In the genomic region with DNA sequence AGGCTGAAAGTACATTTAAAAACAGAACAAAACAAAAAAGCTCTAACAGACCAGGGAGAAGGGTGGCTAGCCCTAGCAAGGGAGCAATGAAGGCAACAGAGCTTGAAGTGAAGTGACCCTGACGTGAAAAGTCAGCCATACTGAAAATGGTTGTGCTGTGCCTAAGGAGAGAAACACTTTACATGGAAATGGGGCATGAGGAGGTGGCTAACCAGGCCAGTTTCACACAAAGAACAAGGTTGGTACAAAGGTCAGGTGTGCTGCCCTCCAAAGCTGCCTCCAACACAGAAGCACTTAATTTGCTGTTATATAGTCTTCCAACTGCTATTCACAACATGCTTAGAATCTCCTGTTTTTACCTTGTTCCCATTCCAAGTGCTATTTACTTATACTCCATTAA, we compare ENCODE assay signal across 20 mouse cellular contexts.
DNase-seq lines count a peak whose midpoint lies in the region; ATAC-seq and TF ChIP-seq lines count a peak whose summit lies in the region.
"Had no signal": no experiment of that assay in that cellular context is flagged by ENCODE, and none has a peak within 500 bp of the region (broad histone marks: within the 10 kb centered on the region; RNA-seq: fewer than 3 reads in every experiment).

No protein-coding gene starts in this region.

- TF ChIP-seq CTCF in lung, postnatal 0 days (IDR thresholded peaks at IDR 0.05), result no peak

- H3K36me3 ChIP-seq in midbrain, embryonic 12.5 days, result no peaks in the 10 kb centered on the region
- H3K36me3 ChIP-seq in midbrain, embryonic 16.5 days (ENCODE audit: control insufficient read depth, insufficient read depth, low read length), result no peaks in the 10 kb centered on the region
- no peaks in the 10 kb centered on the region for H3K36me3 ChIP-seq in kidney, embryonic 14.5 days (ENCODE audit: control insufficient read depth, insufficient read depth, low read length)
- H3K36me3 ChIP-seq in lung, postnatal 0 days (ENCODE audit: insufficient read depth, low read length), result no peaks in the 10 kb centered on the region
- H3K36me3 ChIP-seq: embryonic facial prominence, embryonic 13.5 days; heart, embryonic 12.5 days; hindbrain, embryonic 10.5 days had no signal

- DNase-seq in kidney, postnatal 14 days, result peak; percentile 44
- DNase-seq in lung, postnatal 0 days (ENCODE audit: low spot score), result no peak
- DNase-seq in left cerebral cortex, postnatal 4 days, result no peak
- no peak for DNase-seq in gastrocnemius, postnatal 4 days (ENCODE audit: low spot score in 2 of 2)
- DNase-seq: adrenal gland, postnatal 14 days; cerebellum, adult 11-12 months; cerebellum, adult 9-10 months; cerebellum, postnatal 25 days; forebrain, postnatal 0 days; gastrocnemius, postnatal 14 days had no signal

- no peak for ATAC-seq in midbrain, embryonic 12.5 days (ENCODE audit: low FRiP score, low read depth)
- no peak for ATAC-seq in midbrain, embryonic 16.5 days
- peak; percentile 37; the same call in 1 of the 2 replicates for ATAC-seq in kidney, embryonic 14.5 days (ENCODE audit: low FRiP score, low TSS enrichment)
- ATAC-seq in lung, postnatal 0 days, result no peak
- ATAC-seq: activated CD4-positive, CD25-positive, alpha-beta regulatory T cell, adult 4 months; forebrain, embryonic 13.5 days; forebrain, postnatal 0 days; Patski had no signal

- H3K27ac ChIP-seq in midbrain, embryonic 12.5 days (replicated peaks), result 0 out of 2 replicates have a peak overlapping the region, but pooled peaks have one; percentile 3
- no peak overlapping the region for H3K27ac ChIP-seq in midbrain, embryonic 16.5 days (ENCODE audit: low read length)
- no peak overlapping the region for H3K27ac ChIP-seq in kidney, embryonic 14.5 days (ENCODE audit: low read depth, low read length)
- no peak overlapping the region for H3K27ac ChIP-seq in lung, postnatal 0 days (ENCODE audit: low read length)
- H3K27ac ChIP-seq: embryonic facial prominence, embryonic 13.5 days; forebrain, embryonic 13.5 days; hindbrain, embryonic 10.5 days had no signal

- no peaks in the 10 kb centered on the region for H3K9me3 ChIP-seq in midbrain, embryonic 12.5 days
- H3K9me3 ChIP-seq in midbrain, embryonic 16.5 days (replicated peaks; ENCODE audit: control insufficient read depth, low read length, poor library complexity, severe bottlenecking), result no peaks in the 10 kb centered on the region
- no peaks in the 10 kb centered on the region for H3K9me3 ChIP-seq in kidney, embryonic 14.5 days (ENCODE audit: control insufficient read depth, low read length)
- H3K9me3 ChIP-seq in lung, postnatal 0 days (ENCODE audit: low read length), result no peaks in the 10 kb centered on the region
- H3K9me3 ChIP-seq: embryonic facial prominence, embryonic 13.5 days; forebrain, embryonic 13.5 days; heart, embryonic 12.5 days; hindbrain, embryonic 10.5 days had no signal

- WGBS in midbrain, embryonic 12.5 days, result 46% methylated on average over 1 of the region's 1 CpGs
- 61% methylated on average over 1 of the region's 1 CpGs for WGBS in midbrain, embryonic 16.5 days
- WGBS in kidney, embryonic 14.5 days, result 54% methylated on average over 1 of the region's 1 CpGs
- 92% methylated on average over 1 of the region's 1 CpGs for WGBS in lung, postnatal 0 days

- H3K4me2 ChIP-seq in midbrain, embryonic 12.5 days (replicated peaks), result no peak overlapping the region
- no peak overlapping the region for H3K4me2 ChIP-seq in midbrain, embryonic 16.5 days (ENCODE audit: low read length)
- no peak overlapping the region for H3K4me2 ChIP-seq in kidney, embryonic 14.5 days (replicated peaks; ENCODE audit: low read depth, low read length)
- H3K4me2 ChIP-seq in lung, postnatal 0 days (replicated peaks; ENCODE audit: low read depth, low read length), result no peak overlapping the region
- H3K4me2 ChIP-seq: embryonic facial prominence, embryonic 13.5 days; forebrain, embryonic 13.5 days; heart, embryonic 12.5 days had no signal

- H3K27me3 ChIP-seq in midbrain, embryonic 12.5 days, result no peaks in the 10 kb centered on the region
- H3K27me3 ChIP-seq in midbrain, embryonic 16.5 days (ENCODE audit: control insufficient read depth, insufficient read depth, low read depth, low read length), result no peaks in the 10 kb centered on the region
- H3K27me3 ChIP-seq in kidney, embryonic 14.5 days (ENCODE audit: control insufficient read depth, insufficient read depth, low read length), result no peaks in the 10 kb centered on the region
- H3K27me3 ChIP-seq in lung, postnatal 0 days (replicated peaks; ENCODE audit: insufficient read depth, low read length), result no peaks in the 10 kb centered on the region
- H3K27me3 ChIP-seq: CH12.LX; embryonic facial prominence, embryonic 13.5 days; forebrain, embryonic 13.5 days; heart, embryonic 12.5 days; Patski had no signal

- no peak overlapping the region for H3K4me3 ChIP-seq in midbrain, embryonic 12.5 days
- H3K4me3 ChIP-seq in midbrain, embryonic 16.5 days (ENCODE audit: low read depth, low read length), result no peak overlapping the region
- no peak overlapping the region for H3K4me3 ChIP-seq in kidney, embryonic 14.5 days (ENCODE audit: low read length)
- no peak overlapping the region for H3K4me3 ChIP-seq in lung, postnatal 0 days (ENCODE audit: low read depth, low read length)
- H3K4me3 ChIP-seq: embryonic facial prominence, embryonic 13.5 days; forebrain, embryonic 13.5 days; heart, embryonic 12.5 days; hindbrain, embryonic 10.5 days had no signal

- no peak overlapping the region for H3K9ac ChIP-seq in midbrain, embryonic 12.5 days (replicated peaks)
- no peak overlapping the region for H3K9ac ChIP-seq in midbrain, embryonic 16.5 days (ENCODE audit: low read depth, low read length)
- H3K9ac ChIP-seq in kidney, embryonic 14.5 days (ENCODE audit: low read depth, low read length), result no peak overlapping the region
- no peak overlapping the region for H3K9ac ChIP-seq in lung, postnatal 0 days (replicated peaks; ENCODE audit: low read depth)
- H3K9ac ChIP-seq: embryonic facial prominence, embryonic 13.5 days; forebrain, embryonic 13.5 days; forebrain, postnatal 0 days; heart, embryonic 12.5 days had no signal

- no peak for TF ChIP-seq EP300 in lung, postnatal 0 days (IDR thresholded peaks at IDR 0.05)

- H3K4me1 ChIP-seq in midbrain, embryonic 12.5 days, result peaks cover 6% of the 10 kb centered on the region; the same call in 1 of the 2 replicates
- H3K4me1 ChIP-seq in midbrain, embryonic 16.5 days (ENCODE audit: control insufficient read depth, insufficient read depth, low read length), result 0 out of 2 replicates have a peak, but pooled peaks cover 2% of the 10 kb centered on the region
- H3K4me1 ChIP-seq in kidney, embryonic 14.5 days (ENCODE audit: control insufficient read depth, insufficient read depth, low read length), result peaks cover 11% of the 10 kb centered on the region; the same call in 1 of the 2 replicates
- H3K4me1 ChIP-seq in lung, postnatal 0 days (ENCODE audit: insufficient read depth, low read depth, low read length), result no peaks in the 10 kb centered on the region; the same call in 1 of the 2 replicates
- H3K4me1 ChIP-seq: forebrain, embryonic 13.5 days had no signal

- intact Hi-C loops in left cerebral cortex, postnatal 4 days (cut with DNase I), result no loop called here
